Mouse (Mus musculus): ENCODE results near the gene Lhfp.
A peak's percentile ranks its signal among the peaks of the same experiment; 100 is the strongest.

The Lhfp gene

GRCm38 (mm10) chr3:53284471-53285177 lies 243.3 kb downstream of the Lhfp start:
- no peak for DNase-seq

- no peak for DNase-seq
Measured at GRCm38 (mm10) chr3:53288662-53289061, 247.3 kb downstream of the Lhfp start.

GRCm38 (mm10) chr3:53289589-53290219 lies 248.4 kb downstream of the Lhfp start:
- no peak for DNase-seq

GRCm38 (mm10) chr3:53291185-53291584 lies 249.9 kb downstream of the Lhfp start:
- DNase-seq = no peak

- no peak for DNase-seq
Measured at GRCm38 (mm10) chr3:53291945-53292344, 250.6 kb downstream of the Lhfp start.

GRCm38 (mm10) chr3:53292474-53292873 lies 251.1 kb downstream of the Lhfp start:
- no peak for DNase-seq

GRCm38 (mm10) chr3:53292979-53293378 lies 251.7 kb downstream of the Lhfp start:
- no peak for DNase-seq

GRCm38 (mm10) chr3:53293901-53294433 lies 252.6 kb downstream of the Lhfp start:
- no peak for DNase-seq

- no peak for DNase-seq
Measured at GRCm38 (mm10) chr3:53294855-53295254, 253.5 kb downstream of the Lhfp start.

GRCm38 (mm10) chr3:53301866-53302265 lies 260.5 kb downstream of the Lhfp start:
- peak in 1 of 2 experiments; percentile 13 for DNase-seq

GRCm38 (mm10) chr3:53304123-53304900 lies 263.0 kb downstream of the Lhfp start:
- DNase-seq = no peak

GRCm38 (mm10) chr3:53305860-53306259 lies 264.5 kb downstream of the Lhfp start:
- DNase-seq = no peak

GRCm38 (mm10) chr3:53308649-53309048 lies 267.3 kb downstream of the Lhfp start:
- peak in 1 of 2 experiments; percentile 13 for DNase-seq

GRCm38 (mm10) chr3:53310093-53310492 lies 268.8 kb downstream of the Lhfp start:
- DNase-seq = no peak

- no peak for DNase-seq
Measured at GRCm38 (mm10) chr3:53310615-53311014, 269.3 kb downstream of the Lhfp start.
